Mouse (Mus musculus): Measurements from ENCODE around the gene BC048507.

DNA sequence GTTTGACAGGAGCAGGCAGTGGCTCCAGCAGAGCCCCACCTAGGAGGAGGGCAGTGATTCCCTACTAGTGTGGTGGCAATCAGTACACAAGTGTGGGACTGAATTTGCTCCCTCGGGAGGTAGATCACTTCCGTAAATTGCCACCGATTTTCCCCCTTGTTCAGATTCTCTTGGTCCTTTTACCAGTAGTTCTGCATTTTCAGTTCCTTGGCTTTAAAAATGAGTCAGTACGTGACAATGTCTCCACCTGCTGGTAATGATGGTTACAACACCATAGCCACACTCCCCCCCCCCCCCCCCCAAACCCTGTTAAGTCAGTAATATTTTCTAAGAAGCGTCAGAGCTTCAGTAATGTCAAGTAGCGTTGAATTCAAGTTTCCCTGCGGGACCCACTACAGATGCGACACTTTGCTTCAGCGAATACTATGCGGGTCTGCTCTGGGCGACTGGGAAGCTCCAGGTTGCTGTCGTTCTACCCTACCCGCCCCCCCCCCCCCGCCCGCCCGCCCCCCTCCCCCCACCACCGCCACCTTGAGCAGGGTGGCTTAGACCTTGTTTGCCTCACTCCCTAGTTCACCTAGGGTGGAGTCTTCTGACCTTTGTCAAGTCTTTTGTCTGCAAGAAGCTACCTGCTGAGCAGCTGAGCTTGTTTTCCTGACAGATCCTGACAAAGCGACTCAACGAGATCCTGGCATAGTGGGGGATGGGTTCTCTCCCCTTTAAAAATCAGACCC lies 18.8 kb upstream of the BC048507 start:
- TF ChIP-seq CTCF (IDR thresholded peaks at IDR 0.05; ENCODE audit: low read depth) (peak; percentile 62), EP300 (IDR thresholded peaks at IDR 0.05; ENCODE audit: low read depth) (no peak)

Measured in heart, postnatal 0 days (tissue).